Mouse (Mus musculus) liver, postnatal 0 days (tissue): ENCODE measurements around the gene Necap2. TPM values are rescaled to one million over a fixed set of nuclear protein-coding genes. Genes with fewer than 3 reads are reported as not detected.

Experiments used
- ATAC-seq: fragments of 200-750 bp; cut with Nextera tagmentation; 2 replicates; pipeline ENCODE4 v1.8.0; 2017; ENCODE audit warnings: mild to moderate bottlenecking, moderate library complexity
- DNase-seq: peaks from one replicate; pipeline ENCODE4 v3.0.0-alpha.2; 2016
- H3K27ac ChIP-seq: fragments of 300-500 bp; sonication (generic); 2 replicates; pipeline ENCODE4 v1.5.1; 2014; ENCODE audit warnings: antibody characterized with exemption, moderate library complexity, mild to moderate bottlenecking, low read depth
- H3K27me3 ChIP-seq: fragments of 300-500 bp; sonication (generic); 2 replicates; pipeline ENCODE4 v1.6.1; 2014; ENCODE audit warnings: low read length, control low read depth, mixed read lengths; ENCODE audit not compliant: insufficient read depth
- H3K36me3 ChIP-seq: fragments of 300-500 bp; sonication (generic); replicated peaks from 2 replicates; pipeline ENCODE4 v1.6.1; 2014; ENCODE audit warnings: mild to moderate bottlenecking, control low read depth, low read length, moderate library complexity, mixed read lengths; ENCODE audit not compliant: insufficient read depth
- H3K4me1 ChIP-seq: fragments of 300-500 bp; sonication (generic); 2 replicates; pipeline ENCODE4 v1.6.1; 2014; ENCODE audit warnings: antibody characterized with exemption, mild to moderate bottlenecking, control low read depth; ENCODE audit not compliant: insufficient read depth
- H3K4me2 ChIP-seq: fragments of 300-500 bp; sonication (generic); 2 replicates; pipeline ENCODE4 v1.6.1; 2014; ENCODE audit warnings: low read depth, mild to moderate bottlenecking, low read length, moderate library complexity, mixed read lengths
- H3K4me3 ChIP-seq: fragments of 300-500 bp; sonication (generic); 2 replicates; pipeline ENCODE4 v1.5.1; 2014; ENCODE audit warnings: low read depth, low read length
- H3K9ac ChIP-seq: fragments of 300-500 bp; sonication (generic); replicated peaks from 2 replicates; pipeline ENCODE4 v1.6.1; 2014; ENCODE audit warnings: mild to moderate bottlenecking, moderate library complexity
- H3K9me3 ChIP-seq: fragments of 300-500 bp; sonication (generic); 2 replicates; pipeline ENCODE4 v1.6.1; 2016; ENCODE audit warnings: mild to moderate bottlenecking, control low read depth, low read length, mixed read lengths
- CTCF ChIP-seq: sonication (generic); IDR thresholded peaks from 2 replicates; pipeline ENCODE4 v1.5.1; 2016; ENCODE audit warnings: antibody characterized with exemption, low read depth
- EP300 ChIP-seq: IDR thresholded peaks from 2 replicates; pipeline ENCODE4 v1.6.1; 2016; ENCODE audit warnings: antibody characterized with exemption, low read depth, mild to moderate bottlenecking
- WGBS: fragments of 180-500 bp; shearing (Covaris S2); extraction: QIAGEN DNeasy Blood & Tissue Kit; methylation state at CpG from one replicate; pipeline ENCODE4 v1.1.7; 2014; ENCODE audit not compliant: insufficient replicate concordance; 5-methylcytosine and 5-hydroxymethylcytosine counted together
- polyA plus RNA-seq: library from polyadenylated mRNA; unstranded; fragments of >200 nt; fragmentation: Nextera tagmentation; extraction: Ambion mirVana; gene quantifications from 2 replicates; pipeline ENCODE4 v1.2.1, GENCODE M21; 2015

The Necap2 gene
- polyA plus RNA-seq, 1 experiment from 2014 or later: 53.0 TPM

- 61% methylated on average over 5 of the region's 5 CpGs for WGBS
- no peak overlapping the region for H3K4me3 ChIP-seq
- no peak overlapping the region for H3K9ac ChIP-seq
- H3K4me2 ChIP-seq: no peak overlapping the region
- no peaks in the 10 kb centered on the region for H3K9me3 ChIP-seq
- H3K4me1 ChIP-seq: peaks cover 14% of the 10 kb centered on the region; the same call in 1 of the 2 replicates
- no peaks in the 10 kb centered on the region for H3K27me3 ChIP-seq
- H3K27ac ChIP-seq: peak overlapping the region; percentile 44; the same call in 1 of the 2 replicates
- ATAC-seq (peak; percentile 31; the same call in 1 of the 2 replicates), DNase-seq (no peak)
- no peak for TF ChIP-seq EP300
- no peak for TF ChIP-seq CTCF
- no peaks in the 10 kb centered on the region for H3K36me3 ChIP-seq
Measured at GRCm38 (mm10) chr4:141099956-141100355, 21.8 kb upstream of the Necap2 start.

- no peak overlapping the region for H3K27ac ChIP-seq
- no peaks in the 10 kb centered on the region for H3K36me3 ChIP-seq
- peaks cover 14% of the 10 kb centered on the region; the same call in 1 of the 2 replicates for H3K4me1 ChIP-seq
- no peaks in the 10 kb centered on the region for H3K9me3 ChIP-seq
- WGBS: 29% methylated on average over 4 of the region's 4 CpGs
- H3K27me3 ChIP-seq: no peaks in the 10 kb centered on the region
- ATAC-seq: no peak
- no peak for TF ChIP-seq EP300
- TF ChIP-seq CTCF: no peak
- H3K4me3 ChIP-seq: no peak overlapping the region
- no peak overlapping the region for H3K9ac ChIP-seq
- no peak for DNase-seq
- no peak overlapping the region for H3K4me2 ChIP-seq
Measured at GRCm38 (mm10) chr4:141098935-141099334, 20.8 kb upstream of the Necap2 start.

- no peaks in the 10 kb centered on the region for H3K27me3 ChIP-seq
- 35% methylated on average over 9 of the region's 9 CpGs for WGBS
- H3K4me2 ChIP-seq: no peak overlapping the region
- H3K9me3 ChIP-seq: no peaks in the 10 kb centered on the region
- no peak overlapping the region for H3K9ac ChIP-seq
- peaks cover 14% of the 10 kb centered on the region; the same call in 1 of the 2 replicates for H3K4me1 ChIP-seq
- H3K4me3 ChIP-seq: no peak overlapping the region
- no peak for TF ChIP-seq EP300
- TF ChIP-seq CTCF: no peak
- DNase-seq: no peak
- ATAC-seq: no peak
- no peak overlapping the region for H3K27ac ChIP-seq
- no peaks in the 10 kb centered on the region for H3K36me3 ChIP-seq
Measured at GRCm38 (mm10) chr4:141096710-141097109, 18.6 kb upstream of the Necap2 start.

GRCm38 (mm10) chr4:141095016-141095415 lies 16.9 kb upstream of the Necap2 start:
- Histone ChIP-seq H3K36me3 (no peaks in the 10 kb centered on the region), H3K9me3 (no peaks in the 10 kb centered on the region), H3K4me1 (peaks cover 13% of the 10 kb centered on the region; the same call in 1 of the 2 replicates), H3K27ac (no peak overlapping the region), H3K4me2 (no peak overlapping the region), H3K9ac (no peak overlapping the region), H3K4me3 (no peak overlapping the region), H3K27me3 (no peaks in the 10 kb centered on the region)
- WGBS: 74% methylated on average over 10 of the region's 10 CpGs
- ATAC-seq: no peak
- TF ChIP-seq CTCF (no peak), EP300 (no peak)
- no peak for DNase-seq

- no peak overlapping the region for H3K9ac ChIP-seq
- no peaks in the 10 kb centered on the region for H3K27me3 ChIP-seq
- H3K27ac ChIP-seq: no peak overlapping the region
- 58% methylated on average over 9 of the region's 9 CpGs for WGBS
- ATAC-seq (no peak), DNase-seq (no peak)
- H3K4me3 ChIP-seq: no peak overlapping the region
- no peak for TF ChIP-seq EP300
- no peak for TF ChIP-seq CTCF
- H3K4me2 ChIP-seq: no peak overlapping the region
- H3K36me3 ChIP-seq: no peaks in the 10 kb centered on the region
- H3K4me1 ChIP-seq: no peaks in the 10 kb centered on the region
- H3K9me3 ChIP-seq: no peaks in the 10 kb centered on the region
Measured at GRCm38 (mm10) chr4:141088714-141089113, 10.6 kb upstream of the Necap2 start.

- H3K9me3 ChIP-seq: no peaks in the 10 kb centered on the region
- no peaks in the 10 kb centered on the region for H3K4me1 ChIP-seq
- H3K27me3 ChIP-seq: no peaks in the 10 kb centered on the region
- H3K4me2 ChIP-seq: no peak within 1 kb of the TSS
- no peak for ATAC-seq
- 80% methylated on average over 6 of the region's 6 CpGs for WGBS
- no peak within 1 kb of the TSS for H3K27ac ChIP-seq
- H3K4me3 ChIP-seq: no peak within 1 kb of the TSS
- DNase-seq: no peak
- no peak within 1 kb of the TSS for H3K9ac ChIP-seq
- no peak for TF ChIP-seq EP300
- TF ChIP-seq CTCF: no peak
- no peaks in the 10 kb centered on the region for H3K36me3 ChIP-seq
Measured at GRCm38 (mm10) chr4:141088033-141088432, 9.9 kb upstream of the Necap2 start, which contains the start of gene Spata21. Gene Spata21 (plus strand): TSS chr4:141088333.

- WGBS: 65% methylated on average over 10 of the region's 10 CpGs
- Histone ChIP-seq H3K27me3 (no peaks in the 10 kb centered on the region), H3K27ac (no peak overlapping the region), H3K4me2 (no peak overlapping the region), H3K36me3 (no peaks in the 10 kb centered on the region), H3K4me1 (no peaks in the 10 kb centered on the region), H3K4me3 (no peak overlapping the region), H3K9me3 (no peaks in the 10 kb centered on the region), H3K9ac (no peak overlapping the region)
- peak; percentile 78 for ATAC-seq
- DNase-seq: no peak
- no peak for TF ChIP-seq CTCF
- TF ChIP-seq EP300: no peak
Measured at GRCm38 (mm10) chr4:141086862-141087261, 8.7 kb upstream of the Necap2 start.
